Mouse (Mus musculus): ENCODE results near the gene Atp13a4.

The Atp13a4 gene

DNA sequence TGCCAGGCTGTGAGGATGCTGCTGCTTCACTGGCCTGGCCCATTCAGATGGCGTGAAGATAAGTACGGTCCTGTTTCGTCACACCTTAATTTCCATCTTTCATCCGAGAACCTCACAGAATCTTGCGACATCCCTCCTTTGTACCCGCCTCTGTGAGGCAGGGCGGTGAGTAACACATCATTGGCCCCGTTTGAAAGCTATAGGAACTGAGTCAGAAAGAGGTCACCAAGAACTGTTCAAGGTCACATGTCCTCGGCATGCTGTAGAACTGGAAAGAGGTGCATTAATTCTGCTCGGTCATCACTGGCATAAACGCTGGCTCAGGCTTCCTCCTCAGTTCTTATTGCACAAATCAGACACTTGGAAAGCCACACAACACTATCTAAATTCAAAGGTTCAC, at the start of gene Atp13a4:
Gene Atp13a4 (minus strand): TSS at position 36 of the 400 bp plus-strand sequence.
- no peak for DNase-seq (ENCODE audit: low spot score)

DNA sequence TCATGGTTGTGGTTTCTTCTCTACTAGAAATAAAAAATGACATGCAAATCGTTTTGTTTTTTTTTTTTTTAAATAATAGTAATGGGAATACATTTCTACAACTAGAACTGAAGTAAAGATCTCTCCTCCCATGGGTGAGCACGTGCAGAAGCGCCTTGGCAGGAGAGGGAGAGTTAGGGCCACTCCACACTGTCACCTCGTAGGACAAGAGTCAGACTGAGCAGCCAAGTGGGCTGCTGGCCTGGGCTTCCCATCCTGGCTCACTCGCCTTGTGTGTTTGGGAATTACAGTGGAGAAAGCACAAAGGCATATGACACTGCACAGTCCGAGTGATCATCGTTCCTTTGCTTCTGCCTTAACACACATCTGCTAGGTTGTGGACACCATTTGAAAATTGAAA, 47.5 kb upstream of the Atp13a4 start:
- no peak for DNase-seq (ENCODE audit: low spot score)

DNA sequence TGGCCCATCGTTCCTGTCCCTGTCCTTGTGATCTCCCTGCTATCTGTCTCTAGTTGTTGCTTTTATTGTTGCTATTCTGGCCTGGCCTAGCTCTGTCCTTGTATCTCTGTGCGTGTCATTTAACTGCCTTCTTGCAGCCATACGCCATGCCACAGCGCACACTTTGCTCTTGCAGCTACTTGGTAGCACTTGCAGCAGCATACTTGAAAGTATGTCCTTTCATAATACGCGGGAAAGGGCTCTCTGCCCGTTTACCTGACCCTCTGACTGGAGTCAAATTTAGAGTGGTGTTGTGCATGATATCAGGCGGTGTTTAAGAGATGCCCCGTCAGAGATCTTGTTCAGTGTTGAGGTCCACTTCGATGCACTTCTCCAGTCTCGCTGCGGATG, 35.1 kb upstream of the Atp13a4 start:
- DNase-seq (ENCODE audit: low spot score) = no peak

DNA sequence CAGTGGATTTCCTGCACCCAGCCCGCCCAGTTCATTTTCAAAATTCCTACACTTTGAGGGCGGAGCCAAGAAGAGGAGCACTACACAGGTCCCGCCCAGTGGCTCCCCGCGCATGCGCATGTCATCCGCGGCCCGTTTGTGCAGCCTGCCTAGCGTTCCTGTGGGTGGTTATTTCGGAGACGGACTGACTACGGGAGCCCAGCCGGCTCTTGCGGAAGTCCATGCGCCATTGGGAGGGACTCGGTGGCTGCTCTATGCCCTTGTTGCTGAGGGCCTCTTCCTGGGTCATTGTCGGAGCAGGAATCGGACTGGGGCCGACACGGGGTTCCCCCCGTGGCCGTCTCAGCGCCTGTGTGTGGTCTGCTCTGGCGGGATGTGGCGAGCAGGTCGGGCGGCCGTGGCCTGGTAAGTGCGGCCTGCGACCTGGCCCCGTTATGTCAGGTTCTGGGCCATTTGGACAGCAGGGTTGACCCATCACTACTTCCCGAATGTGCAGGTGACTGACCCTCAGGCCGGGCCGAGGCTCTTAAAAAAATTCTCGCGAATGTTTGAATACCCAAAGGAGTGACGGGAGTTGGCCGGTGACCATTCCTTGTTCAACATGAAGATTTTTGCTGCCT, 34.6 kb upstream of the Atp13a4 start, which contains the start of gene Opa1:
Gene Opa1 (plus strand): TSS at position 168 of the 620 bp plus-strand sequence.
- peak; percentile 95 for DNase-seq (ENCODE audit: low spot score)

DNA sequence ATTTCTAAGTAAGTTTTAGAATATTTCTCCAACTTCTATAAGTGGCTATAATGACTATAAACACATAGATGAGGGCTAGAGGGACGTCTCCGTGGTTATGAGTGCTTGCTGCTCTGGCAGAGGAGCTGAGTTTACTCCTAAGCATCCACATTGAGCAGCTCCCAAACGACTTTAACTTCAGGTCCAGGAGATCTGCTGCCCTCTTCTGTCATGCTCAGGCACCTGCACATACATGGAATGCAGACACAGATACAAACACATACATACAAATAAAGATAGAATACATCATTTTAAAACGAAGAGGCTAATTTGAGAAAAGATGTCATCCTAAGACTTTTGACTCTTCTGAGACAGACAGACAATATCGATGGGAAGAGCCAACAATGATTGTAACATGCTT, 31.0 kb upstream of the Atp13a4 start:
- no peak for DNase-seq (ENCODE audit: low spot score)

DNA sequence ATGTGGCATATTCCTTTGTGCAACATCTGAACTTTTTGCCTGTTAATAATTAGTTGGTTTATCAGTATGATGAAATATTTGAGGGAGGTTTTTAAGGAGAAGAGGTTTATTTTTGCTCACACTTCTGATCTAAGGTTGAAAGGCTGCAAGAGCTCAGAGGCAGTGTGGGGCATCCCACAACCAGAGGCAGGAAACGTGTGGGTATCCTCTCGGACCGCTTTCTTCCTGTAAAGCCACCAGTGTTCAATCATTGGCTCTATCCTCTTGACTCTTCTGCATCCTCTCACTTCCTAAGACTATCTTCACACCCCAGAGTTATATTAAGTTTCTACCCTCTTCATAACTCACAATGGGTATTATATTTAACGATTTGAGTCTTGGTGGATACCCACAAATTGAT, 29.3 kb upstream of the Atp13a4 start:
- no peak for DNase-seq (ENCODE audit: low spot score)

DNA sequence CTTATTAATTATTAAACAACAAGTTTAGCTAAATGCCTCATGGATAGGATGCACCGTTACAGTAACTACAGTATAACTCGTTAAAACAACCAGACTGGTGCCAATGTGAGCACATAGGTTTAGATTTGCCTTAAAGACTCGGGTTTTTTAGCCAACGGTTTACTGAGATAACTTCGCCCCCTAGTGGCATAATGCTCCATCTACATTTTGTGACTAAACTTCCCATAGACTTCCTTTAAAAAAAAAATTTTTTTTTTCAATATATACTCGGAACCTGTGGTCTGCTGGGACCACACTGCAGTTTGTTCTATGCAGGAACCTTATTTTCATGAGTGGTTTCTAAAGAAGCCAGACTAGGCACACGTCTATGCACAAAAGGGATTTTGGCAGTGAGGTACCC, 16.2 kb upstream of the Atp13a4 start:
- peak; percentile 39 for DNase-seq (ENCODE audit: low spot score)

DNA sequence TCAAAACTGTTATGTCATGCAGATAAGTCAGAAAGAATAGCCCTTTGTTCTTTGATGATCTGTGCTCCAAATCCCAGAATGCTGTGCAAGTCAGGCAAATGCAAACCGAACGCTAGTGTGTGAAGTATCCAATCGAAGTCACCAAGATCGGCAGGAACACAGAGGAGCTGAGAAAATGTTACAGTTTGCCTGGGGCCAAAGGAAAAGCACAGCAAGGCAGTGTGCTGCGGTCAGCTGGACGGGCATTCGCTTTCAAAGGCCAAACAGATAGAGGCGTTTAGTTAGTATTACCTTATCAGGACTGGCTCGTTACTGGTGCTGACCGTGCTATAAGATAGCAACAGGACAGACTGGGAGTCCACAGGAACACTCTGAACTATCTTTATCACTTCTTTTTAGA, 15.8 kb upstream of the Atp13a4 start:
- DNase-seq (ENCODE audit: low spot score) = peak; percentile 77

DNA sequence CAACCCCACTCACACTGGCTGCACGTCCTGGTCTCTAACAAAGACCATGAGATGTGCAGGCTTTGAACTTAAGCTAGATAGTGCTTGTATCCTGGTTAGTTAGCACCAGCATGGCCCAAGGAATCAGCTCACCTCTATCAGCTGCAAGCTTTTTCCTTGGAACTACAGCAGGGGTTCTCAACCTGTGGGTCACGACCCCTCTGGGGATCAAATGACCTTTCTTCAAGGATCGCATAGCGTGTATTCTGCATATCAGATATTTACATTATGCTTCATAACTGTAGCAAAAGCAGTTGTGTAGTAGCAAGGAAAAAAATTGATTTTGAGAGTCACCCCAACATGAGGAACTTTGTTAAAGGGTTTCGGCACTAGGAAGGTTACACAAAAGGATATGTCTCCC, 15.0 kb upstream of the Atp13a4 start:
- DNase-seq (ENCODE audit: low spot score) = no peak

DNA sequence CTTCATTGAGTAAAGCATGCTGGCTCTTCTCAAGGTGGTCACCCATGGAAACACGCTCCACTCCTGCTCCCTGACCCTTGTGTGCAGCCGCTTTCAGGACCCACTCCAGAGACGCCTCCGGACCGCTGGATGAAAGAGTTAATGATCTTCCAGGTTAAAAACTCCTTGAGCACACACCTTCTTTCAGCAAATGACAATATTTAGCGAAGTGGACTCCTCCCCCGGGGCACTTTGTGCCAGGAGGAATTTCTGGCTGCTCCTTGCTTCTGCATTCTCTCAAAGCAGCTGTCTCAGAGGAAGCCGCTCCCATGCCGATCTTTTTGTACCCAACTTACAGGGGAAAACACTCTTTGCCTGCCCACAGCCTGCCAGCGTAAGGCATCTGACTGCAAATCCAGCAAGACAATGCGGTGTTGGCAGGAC, 3.4 kb downstream of the Atp13a4 start:
- peak; percentile 22 for DNase-seq (ENCODE audit: low spot score)

DNA sequence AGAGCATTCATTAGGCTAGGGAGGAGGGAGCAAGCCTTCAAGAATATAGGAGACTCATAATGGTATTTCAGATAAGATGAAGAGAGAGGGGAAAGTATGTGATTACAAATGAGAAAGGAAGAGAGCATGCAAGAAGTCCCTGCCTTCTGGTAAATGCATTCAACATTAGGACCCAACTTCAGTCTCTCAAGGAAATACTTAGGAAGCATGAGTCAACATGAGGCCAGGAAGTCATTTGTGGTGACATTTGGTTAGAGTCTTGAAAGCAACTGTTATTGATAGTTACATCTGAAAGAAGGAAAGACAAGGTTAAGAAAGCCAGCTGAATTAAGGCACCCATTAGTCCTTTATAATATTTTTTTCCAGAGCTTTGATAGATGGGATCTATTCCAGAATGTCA, 4.8 kb downstream of the Atp13a4 start:
- no peak for DNase-seq (ENCODE audit: low spot score)

DNA sequence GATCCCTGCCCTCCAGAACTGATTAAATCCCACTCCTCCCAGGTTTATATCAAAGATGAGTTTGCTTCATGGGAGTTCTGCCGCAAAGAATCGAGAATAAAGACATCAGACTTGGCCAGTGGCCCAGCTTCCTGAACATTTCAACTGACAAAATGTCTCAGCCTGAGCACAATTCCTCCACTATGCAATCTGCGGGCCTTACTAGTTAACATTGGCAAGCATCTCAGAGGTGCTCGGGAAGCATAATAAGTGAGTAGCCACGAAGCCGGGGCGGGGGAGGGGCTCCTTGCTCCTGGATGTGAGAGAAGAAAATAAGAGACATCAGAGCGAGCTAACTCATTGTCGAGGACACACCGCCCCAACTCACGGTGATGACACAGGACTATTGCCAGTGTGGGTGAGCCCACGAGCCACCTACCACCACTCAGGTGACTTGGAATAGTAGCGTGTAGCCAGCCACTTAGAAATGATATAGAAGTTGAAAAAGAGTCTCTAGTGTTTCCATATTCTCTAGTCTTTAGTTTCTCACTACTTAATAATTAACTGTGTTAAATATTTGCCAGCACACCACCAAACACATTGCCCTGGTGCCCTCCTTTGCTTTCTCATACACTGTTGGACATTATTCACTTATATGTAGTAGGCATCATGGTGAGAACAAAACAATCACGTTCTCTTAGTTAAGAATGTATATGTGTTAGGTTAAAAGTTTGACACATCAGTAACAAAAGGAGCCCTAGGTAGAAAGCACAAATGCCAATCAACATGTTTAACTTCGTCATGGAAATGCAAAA, 8.1 kb downstream of the Atp13a4 start:
- peak; percentile 54 for DNase-seq (ENCODE audit: low spot score)

DNA sequence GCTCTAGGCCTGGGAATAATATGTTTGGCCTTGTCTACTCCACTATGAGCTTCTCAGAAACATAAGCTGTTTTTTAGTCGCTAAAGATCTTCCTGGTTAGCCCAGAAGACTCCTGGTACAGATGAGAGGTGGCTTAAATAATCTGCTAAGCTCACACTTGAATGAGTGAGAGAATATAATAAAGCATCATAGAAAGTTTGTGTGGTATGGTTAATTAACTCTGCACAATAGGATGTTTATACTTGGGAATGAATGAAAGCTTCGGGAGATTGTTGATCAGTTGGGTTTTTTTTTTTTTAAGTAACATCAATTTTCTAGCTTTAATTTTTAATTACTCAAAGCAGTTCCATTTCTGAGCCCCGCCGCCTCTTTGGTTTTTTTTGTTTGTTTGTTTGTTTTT, 8.8 kb downstream of the Atp13a4 start:
- DNase-seq (ENCODE audit: low spot score) = no peak

DNA sequence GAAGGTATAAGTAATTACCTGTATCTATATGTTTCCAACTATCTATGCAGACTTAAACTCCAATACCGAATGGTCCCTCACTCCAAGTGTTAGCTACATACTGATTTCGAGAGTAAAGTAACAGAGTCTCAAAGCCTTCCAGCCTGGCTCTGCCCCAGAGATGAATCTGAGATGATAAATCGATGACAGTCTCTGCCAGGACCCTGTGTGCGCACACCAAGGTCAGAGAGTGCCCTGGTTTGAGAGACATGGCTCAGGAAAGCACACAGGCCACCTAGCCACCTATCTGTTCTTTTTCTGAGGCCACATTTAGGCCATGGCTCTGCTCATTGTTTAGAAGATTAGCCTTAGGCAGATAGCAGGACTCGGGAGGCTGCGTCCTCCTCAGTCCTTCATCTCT, 11.0 kb downstream of the Atp13a4 start:
- DNase-seq (ENCODE audit: low spot score) = peak; percentile 39

DNA sequence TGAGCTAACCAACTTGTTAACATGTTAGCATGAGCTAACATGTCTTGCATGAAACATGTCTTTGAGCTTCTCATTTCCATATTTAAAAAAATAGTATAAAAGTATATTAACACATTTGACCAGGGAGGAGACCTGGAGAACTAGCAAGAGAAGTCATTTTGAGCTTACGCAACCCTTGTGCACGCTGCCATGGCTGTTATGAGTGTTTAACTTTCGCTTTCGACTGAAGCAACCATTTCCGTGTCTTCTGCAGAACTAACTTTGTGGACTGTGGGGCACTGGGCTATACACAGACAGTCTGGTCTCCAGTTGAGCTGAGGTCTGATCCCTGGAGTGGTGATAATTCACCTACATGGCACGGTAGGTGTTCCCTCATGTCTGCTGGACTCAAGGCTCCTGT, 17.6 kb downstream of the Atp13a4 start:
- no peak for DNase-seq (ENCODE audit: low spot score)

DNA sequence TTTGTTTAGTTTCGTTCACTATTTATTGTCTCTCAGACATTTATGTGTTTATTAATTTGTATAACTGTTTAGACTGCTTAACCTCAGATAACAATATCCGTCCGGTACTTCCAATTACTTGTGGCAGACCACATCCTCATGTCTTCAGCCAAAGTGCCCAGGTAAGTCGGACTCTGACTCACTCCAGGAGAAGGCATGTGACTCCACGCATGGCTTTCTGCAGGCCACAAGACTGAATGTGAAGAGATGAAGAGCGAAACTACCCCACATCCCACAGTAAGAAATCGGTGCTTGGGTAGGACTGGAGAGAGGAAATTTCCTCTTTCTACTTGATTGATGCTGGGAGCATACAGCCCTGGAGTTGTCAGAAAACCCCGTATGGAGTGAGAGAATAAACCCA, 18.1 kb downstream of the Atp13a4 start:
- DNase-seq (ENCODE audit: low spot score) = no peak

DNA sequence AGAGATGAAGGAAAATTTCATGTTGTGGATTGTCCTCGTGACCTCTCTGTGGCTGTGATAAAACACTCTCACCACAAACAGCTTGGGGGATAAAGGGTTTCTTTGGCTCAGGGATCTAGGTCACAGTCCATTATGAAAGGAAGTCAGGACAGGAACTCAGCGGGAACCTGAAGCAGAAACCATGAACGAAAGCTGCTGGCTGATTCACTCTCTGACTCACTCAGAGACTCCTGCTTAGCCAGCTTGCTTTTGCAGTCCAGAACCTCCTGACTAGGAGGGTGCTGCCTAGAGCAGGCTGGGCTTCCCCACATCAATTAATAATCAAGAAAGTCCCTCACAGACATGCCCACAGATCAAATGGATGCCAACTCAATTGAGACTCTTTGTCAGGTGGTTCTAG, 32.2 kb downstream of the Atp13a4 start:
- DNase-seq (ENCODE audit: low spot score) = no peak

DNA sequence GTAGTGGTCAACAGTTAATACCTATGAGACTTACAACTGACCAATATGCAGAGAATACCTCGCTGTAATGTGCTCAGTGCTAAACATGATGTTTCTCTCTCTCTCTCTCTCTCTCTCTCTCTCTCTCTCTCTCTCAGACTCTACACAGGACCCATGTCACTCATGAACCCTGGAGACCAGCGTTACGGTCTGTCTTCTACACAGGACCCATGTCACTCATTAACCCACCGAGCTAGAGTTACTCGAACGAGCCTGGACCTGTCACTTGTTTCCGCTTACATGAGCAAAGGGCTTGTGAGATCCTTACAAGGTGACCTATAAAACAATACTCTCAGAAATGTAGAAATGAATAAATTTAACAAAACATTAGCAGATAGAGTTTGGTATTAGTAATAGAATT, 33.9 kb downstream of the Atp13a4 start:
- DNase-seq (ENCODE audit: low spot score) = no peak

DNA sequence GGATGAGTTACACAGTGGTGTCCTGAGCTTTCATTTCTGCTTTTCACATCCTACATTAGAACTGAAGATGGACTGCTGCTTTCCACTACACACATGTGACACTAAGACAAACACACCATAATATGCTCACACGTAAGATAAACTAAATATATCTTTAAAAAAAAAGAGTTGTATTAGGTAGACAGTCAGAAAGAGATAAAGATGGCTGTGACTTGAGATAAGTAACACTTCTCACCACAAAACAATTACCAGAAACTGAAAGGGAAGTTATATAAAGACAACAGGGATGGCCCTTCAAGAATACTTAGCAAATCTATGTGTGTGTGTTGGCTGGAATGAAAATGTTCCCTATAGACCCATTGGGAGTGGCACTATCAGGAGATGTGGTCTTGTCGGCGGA, 34.8 kb downstream of the Atp13a4 start:
- DNase-seq (ENCODE audit: low spot score) = no peak

DNA sequence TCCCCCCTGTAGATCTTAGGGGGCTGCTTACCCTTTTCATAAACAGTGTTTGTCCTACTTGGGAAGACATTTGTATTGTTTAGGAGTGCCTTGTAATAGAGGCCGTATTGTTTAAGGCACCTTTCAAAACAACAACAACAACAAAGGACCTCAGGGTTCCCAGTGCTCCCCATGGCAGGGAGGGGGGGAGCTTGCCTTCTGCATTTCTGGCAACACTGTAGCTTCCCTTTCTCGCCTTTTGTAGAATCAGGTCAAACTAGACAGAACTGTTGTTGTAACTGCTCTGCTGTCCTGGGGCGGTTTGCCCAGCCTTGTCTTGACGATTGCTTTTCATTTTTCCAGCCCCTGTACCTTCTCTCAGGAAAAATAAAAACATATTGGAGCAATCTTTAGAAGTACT, 40.0 kb downstream of the Atp13a4 start:
- DNase-seq (ENCODE audit: low spot score) = peak; percentile 65

DNA sequence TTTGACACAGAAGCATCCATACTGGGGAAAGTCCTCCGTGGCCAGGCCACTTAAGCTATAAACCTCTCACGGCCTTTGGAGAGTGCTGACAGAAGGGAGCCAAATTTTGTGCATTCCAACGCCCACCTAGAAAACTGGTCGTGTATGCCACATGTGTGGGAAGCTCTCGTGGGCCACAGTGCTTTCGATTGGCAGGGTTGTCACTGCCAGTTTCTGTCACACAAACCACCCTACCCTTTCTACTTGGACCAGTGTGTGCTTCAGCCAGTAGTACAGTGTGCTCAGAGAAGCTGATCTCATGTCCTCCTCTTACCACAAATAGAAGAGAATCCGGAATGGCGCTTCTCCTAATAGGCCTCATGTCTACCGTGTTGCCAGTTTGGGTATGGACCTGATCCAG, 40.5 kb downstream of the Atp13a4 start:
- DNase-seq (ENCODE audit: low spot score) = peak; percentile 21

DNA sequence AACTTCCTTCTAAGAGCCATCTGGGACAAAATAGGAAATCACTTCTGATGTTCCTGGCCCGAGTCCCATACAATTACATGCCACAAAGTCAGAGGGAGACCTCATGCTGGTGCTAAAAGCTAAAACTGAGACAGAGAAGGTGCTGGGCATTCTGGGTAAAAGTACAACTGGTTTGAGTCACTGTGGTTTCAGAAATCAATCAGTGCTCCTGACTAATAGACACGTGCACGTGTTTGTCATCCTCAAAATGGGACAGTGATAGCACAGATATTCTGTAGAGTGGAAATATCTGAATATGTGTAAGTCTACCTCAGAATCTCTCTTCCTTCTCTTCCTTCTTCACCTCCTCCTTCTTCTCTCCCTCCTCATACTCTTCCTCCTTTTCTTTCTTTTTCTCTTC, 53.6 kb downstream of the Atp13a4 start:
- DNase-seq (ENCODE audit: low spot score) = no peak

DNA sequence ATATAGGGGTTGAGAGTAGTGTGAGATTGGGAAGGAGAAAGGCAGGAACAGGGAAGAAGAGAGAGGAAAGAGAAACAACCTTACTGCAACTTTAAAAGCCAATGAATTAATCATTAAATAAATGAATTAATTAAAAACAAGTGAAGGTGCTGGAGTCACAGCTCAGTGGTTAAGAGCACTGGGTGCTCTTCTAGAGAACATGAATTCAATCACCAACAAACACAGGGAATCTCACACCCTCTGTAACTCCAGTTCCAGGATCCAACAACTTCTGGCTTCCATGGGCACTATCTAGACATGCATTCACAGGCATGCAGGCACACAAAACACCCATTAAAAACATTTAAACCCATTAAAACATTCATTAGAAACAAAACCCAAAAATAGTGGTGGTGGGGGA, 63.2 kb downstream of the Atp13a4 start:
- no peak for DNase-seq (ENCODE audit: low spot score)

DNA sequence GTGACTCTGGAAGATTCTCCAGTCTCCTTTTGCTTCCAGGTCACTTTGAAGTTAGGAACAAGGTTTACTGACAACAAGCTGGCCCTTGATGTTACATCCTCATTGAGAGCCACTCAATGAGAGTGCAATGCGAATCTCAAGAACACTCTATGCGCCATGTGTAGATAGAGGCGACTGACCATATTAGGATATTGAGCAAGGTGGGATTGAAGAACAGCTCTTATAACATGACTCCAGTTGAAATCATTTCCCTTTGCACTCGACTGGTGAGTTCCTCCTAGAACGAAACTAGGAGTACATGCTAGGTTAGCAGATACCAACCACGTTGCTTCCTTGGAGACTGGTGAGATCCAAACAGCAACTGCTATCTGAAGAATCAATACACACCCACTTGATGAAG, 64.3 kb downstream of the Atp13a4 start:
- no peak for DNase-seq (ENCODE audit: low spot score)

Measured in testis, postnatal 14 days (tissue).